Mouse (Mus musculus): ENCODE data around the gene Hspb9. TPM values are rescaled to one million over a fixed set of nuclear protein-coding genes. Genes with fewer than 3 reads are reported as not detected.

The Hspb9 gene
- polyA plus RNA-seq, 1 experiment from 2014 or later: 0.52 TPM

DNA sequence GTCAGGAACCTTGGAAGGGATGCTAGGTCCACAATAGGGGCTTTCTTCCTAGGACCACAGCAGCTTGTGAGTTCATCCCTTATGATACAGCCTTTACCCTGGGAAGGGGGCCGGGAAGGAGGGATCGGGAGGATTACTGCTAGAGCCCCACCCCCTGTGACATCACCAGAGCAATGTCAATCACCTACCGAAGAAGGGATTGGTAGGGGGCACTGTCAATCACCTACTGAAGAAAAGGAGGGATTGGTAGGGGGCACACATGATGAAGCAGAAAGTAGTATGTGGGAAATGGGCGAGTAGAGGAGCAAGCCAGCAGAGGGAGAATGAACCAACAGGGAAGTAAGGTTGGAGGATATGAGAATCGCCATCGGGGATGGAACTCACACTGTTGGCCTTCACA, 42.8 kb downstream of the Hspb9 start:
- WGBS: 66% methylated on average over 6 of the region's 6 CpGs
- no peak for ATAC-seq (ENCODE audit: low FRiP score)
- Histone ChIP-seq H3K9me3 (ENCODE audit: control insufficient read depth, low read length) (no peaks in the 10 kb centered on the region), H3K4me3 (ENCODE audit: low read depth, low read length) (no peak overlapping the region), H3K4me1 (ENCODE audit: control insufficient read depth, insufficient read depth, low read length) (peaks cover 13% of the 10 kb centered on the region), H3K9ac (ENCODE audit: low read length) (no peak overlapping the region), H3K27ac (ENCODE audit: low read depth, low read length) (no peak overlapping the region), H3K4me2 (no peak overlapping the region), H3K36me3 (ENCODE audit: control insufficient read depth, insufficient read depth, low read length) (no peaks in the 10 kb centered on the region), H3K27me3 (ENCODE audit: control insufficient read depth, insufficient read depth, low read length) (peaks cover 11% of the 10 kb centered on the region)
- no peak for DNase-seq (ENCODE audit: low spot score, missing footprints)

DNA sequence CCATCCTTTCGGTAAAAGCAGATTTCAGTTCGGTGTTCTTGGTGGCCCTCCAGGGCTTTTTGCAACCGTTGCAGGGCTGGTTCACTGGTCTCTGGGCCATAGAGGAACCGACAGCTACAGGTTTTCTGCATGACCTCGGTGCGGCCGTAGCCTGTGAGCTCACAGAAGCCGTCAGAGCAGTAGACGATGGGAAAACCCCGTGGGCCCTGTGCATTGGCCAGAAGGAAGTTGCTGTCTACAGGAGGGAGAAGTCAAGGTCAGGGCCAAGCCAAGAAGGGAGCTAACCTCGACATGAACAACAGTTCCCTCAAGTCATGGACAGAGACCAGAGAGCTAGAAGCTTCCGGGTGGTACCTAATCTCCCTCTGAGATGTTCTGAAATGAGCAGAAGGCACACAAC, 43.9 kb downstream of the Hspb9 start:
- ATAC-seq (ENCODE audit: low FRiP score): no peak
- 89% methylated on average over 12 of the region's 12 CpGs for WGBS
- no peak for DNase-seq (ENCODE audit: low spot score, missing footprints)
- peaks cover 11% of the 10 kb centered on the region for H3K27me3 ChIP-seq (ENCODE audit: control insufficient read depth, insufficient read depth, low read length)
- H3K4me1 ChIP-seq (ENCODE audit: control insufficient read depth, insufficient read depth, low read length): peaks cover 13% of the 10 kb centered on the region
- no peak overlapping the region for H3K4me2 ChIP-seq
- no peak overlapping the region for H3K4me3 ChIP-seq (ENCODE audit: low read depth, low read length)
- H3K9ac ChIP-seq (ENCODE audit: low read length): no peak overlapping the region
- H3K27ac ChIP-seq (ENCODE audit: low read depth, low read length): no peak overlapping the region
- H3K9me3 ChIP-seq (ENCODE audit: control insufficient read depth, low read length): no peaks in the 10 kb centered on the region
- no peaks in the 10 kb centered on the region for H3K36me3 ChIP-seq (ENCODE audit: control insufficient read depth, insufficient read depth, low read length)

DNA sequence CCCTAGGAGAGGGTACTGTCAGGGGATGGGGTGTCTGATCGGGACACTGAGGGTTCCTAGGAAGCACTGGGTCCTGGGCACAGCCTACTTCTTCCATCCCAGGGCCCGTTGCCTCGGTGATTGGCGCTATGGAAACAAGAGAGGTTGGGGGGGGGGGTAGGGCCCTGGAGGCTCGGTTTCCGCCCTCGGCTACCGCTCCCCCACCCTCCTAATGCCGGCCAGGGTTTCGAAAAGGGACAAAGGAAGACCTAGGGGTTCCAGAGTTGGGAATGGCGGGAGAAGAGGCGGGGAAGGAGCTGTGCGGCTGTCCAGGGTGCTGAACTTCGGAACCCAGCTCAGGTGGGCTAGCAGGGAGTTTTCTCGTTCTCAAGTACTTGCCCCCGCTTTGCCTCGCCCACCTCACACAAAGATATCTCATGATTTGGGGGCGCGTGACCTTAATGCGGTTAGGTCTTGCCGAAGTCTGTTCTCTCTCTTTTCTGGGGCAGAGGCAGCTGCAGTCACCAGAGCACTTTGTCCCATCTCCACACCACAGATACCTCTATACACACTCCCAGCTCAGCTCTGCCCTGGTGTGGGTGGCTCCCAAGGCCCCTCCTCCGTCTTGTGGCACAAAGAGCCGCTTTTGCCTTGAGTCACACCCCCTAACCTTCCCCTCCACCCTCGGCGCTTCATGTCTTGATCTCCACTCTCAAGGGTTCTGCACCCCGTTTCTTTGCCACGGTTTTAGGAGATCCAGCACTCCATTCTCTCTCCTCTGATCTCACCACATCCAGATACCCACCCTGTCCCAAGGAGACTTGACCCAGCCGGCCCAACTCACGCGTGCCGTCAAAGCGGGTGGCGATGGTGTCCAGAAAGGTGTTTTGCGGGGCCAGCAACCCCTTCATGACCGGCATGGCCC, 45.3 kb downstream of the Hspb9 start:
- ATAC-seq (ENCODE audit: low FRiP score) (peak; percentile 60), DNase-seq (ENCODE audit: low spot score, missing footprints) (peak; percentile 96)
- peak overlapping the region; percentile 53 for H3K4me2 ChIP-seq
- H3K27me3 ChIP-seq (ENCODE audit: control insufficient read depth, insufficient read depth, low read length): peaks cover 11% of the 10 kb centered on the region
- no peaks in the 10 kb centered on the region for H3K36me3 ChIP-seq (ENCODE audit: control insufficient read depth, insufficient read depth, low read length)
- under 1% methylated on average over 35 of the region's 35 CpGs for WGBS
- H3K9ac ChIP-seq (ENCODE audit: low read length): peak overlapping the region; percentile 65
- H3K4me3 ChIP-seq (ENCODE audit: low read depth, low read length): peak overlapping the region; percentile 35
- H3K9me3 ChIP-seq (ENCODE audit: control insufficient read depth, low read length): no peaks in the 10 kb centered on the region
- H3K27ac ChIP-seq (ENCODE audit: low read depth, low read length): peak overlapping the region; percentile 20; the same call in 1 of the 2 replicates
- H3K4me1 ChIP-seq (ENCODE audit: control insufficient read depth, insufficient read depth, low read length): peaks cover 13% of the 10 kb centered on the region

DNA sequence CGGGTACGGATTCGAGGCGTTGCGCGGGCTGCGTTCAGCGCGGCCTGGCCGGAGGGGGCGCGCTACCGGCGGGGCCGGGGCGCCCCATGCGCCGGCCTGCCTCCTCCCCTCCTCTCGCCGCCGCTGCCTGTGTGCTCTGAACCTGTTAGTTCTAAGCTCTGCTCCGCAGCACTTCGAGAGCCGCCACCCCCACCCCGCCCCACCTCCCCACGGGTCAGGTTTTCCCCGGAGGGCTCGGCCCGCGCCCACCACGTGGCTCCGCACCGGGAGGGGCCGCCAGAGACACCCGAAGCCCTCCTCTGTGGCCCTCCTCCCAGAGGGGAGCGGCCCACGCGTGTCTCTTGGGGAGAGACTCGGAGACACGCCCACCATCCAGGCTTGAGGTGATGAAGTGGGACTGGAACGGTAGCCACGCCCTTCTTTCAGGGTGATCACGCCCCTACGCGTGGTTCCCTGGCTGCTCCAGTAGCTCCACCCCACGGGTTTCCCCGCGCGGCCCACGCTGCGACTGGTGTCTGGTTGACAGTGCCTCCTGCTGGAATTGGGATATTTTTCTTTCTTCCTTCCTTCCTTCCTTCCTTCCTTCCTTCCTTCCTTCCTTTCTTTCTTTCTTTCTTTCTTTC, 46.1 kb downstream of the Hspb9 start, which contains the start of gene Kcnh4:
Gene Kcnh4 (minus strand): TSS at position 332 of the 623 bp plus-strand sequence.
- WGBS: under 1% methylated on average over 46 of the region's 51 CpGs
- Histone ChIP-seq H3K9ac (ENCODE audit: low read length) (peak within 1 kb of the TSS; percentile 65), H3K27ac (ENCODE audit: low read depth, low read length) (peak within 1 kb of the TSS; percentile 20; the same call in 1 of the 2 replicates), H3K36me3 (ENCODE audit: control insufficient read depth, insufficient read depth, low read length) (no peaks in the 10 kb centered on the region), H3K4me3 (ENCODE audit: low read depth, low read length) (peak within 1 kb of the TSS; percentile 35), H3K4me2 (peak within 1 kb of the TSS; percentile 53), H3K4me1 (ENCODE audit: control insufficient read depth, insufficient read depth, low read length) (peaks cover 13% of the 10 kb centered on the region), H3K27me3 (ENCODE audit: control insufficient read depth, insufficient read depth, low read length) (peaks cover 11% of the 10 kb centered on the region), H3K9me3 (ENCODE audit: control insufficient read depth, low read length) (no peaks in the 10 kb centered on the region)
- ATAC-seq (ENCODE audit: low FRiP score) (peak; percentile 52; the same call in 1 of the 2 replicates), DNase-seq (ENCODE audit: low spot score, missing footprints) (peak; percentile 87)

DNA sequence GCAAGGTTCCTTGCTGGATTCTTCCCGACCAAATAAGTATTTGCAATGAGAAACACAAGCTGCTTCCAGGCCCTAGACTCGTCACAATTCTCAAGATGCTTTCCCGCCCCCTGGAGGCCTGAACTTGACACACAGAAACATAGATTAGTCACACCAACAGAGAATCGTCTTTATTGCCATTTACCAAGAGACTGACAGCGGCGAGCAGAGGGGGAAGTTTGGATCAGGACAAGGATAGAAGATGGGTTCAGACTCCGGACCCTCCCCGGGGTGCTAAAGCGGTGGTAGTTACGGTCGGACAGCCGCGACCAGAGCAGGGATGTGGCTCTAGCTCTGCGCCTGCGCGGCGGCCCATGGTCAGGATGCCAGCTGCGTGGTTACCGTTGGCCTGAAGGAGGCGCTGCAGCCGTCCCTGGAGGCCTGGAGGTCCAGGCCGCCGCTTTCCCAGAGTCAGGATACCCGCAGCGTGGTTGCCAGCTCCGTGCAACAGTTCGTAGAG, 47.9 kb downstream of the Hspb9 start:
- Histone ChIP-seq H3K27ac (ENCODE audit: low read depth, low read length) (no peak overlapping the region; the same call in 1 of the 2 replicates), H3K36me3 (ENCODE audit: control insufficient read depth, insufficient read depth, low read length) (no peaks in the 10 kb centered on the region), H3K27me3 (ENCODE audit: control insufficient read depth, insufficient read depth, low read length) (peaks cover 11% of the 10 kb centered on the region), H3K9me3 (ENCODE audit: control insufficient read depth, low read length) (no peaks in the 10 kb centered on the region), H3K4me2 (peak overlapping the region; percentile 61), H3K9ac (ENCODE audit: low read length) (peak overlapping the region; percentile 56), H3K4me1 (ENCODE audit: control insufficient read depth, insufficient read depth, low read length) (peaks cover 13% of the 10 kb centered on the region), H3K4me3 (ENCODE audit: low read depth, low read length) (peak overlapping the region; percentile 31)
- under 1% methylated on average over 27 of the region's 27 CpGs for WGBS
- ATAC-seq (ENCODE audit: low FRiP score) (peak; percentile 75), DNase-seq (ENCODE audit: low spot score, missing footprints) (peak; percentile 99)

DNA sequence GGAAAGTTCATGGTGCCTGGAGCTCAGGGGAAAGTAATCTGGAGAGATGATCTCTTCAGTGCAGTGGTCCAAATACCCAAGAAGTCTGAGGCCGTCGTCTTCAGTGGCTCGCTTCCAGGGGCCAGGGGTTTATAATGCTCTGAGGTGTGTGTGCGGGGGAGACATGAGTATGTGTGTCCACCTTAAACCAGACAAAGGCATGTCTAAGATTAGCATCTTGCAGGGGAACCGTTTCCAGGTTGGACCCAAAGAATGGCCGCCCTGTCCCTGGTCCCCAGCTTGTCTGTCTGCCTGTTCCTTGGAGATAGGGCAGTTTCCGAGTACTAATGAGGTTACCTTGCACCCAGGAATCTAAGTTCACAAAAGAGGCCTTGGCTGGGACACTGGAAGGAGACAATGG, 49.2 kb downstream of the Hspb9 start, which contains the start of gene Hcrt:
Gene Hcrt (minus strand): TSS at position 101 of the 400 bp plus-strand sequence.
- peaks cover 13% of the 10 kb centered on the region for H3K4me1 ChIP-seq (ENCODE audit: control insufficient read depth, insufficient read depth, low read length)
- DNase-seq (ENCODE audit: low spot score, missing footprints) (no peak), ATAC-seq (ENCODE audit: low FRiP score) (no peak)
- H3K27ac ChIP-seq (ENCODE audit: low read depth, low read length): no peak within 1 kb of the TSS
- no peaks in the 10 kb centered on the region for H3K9me3 ChIP-seq (ENCODE audit: control insufficient read depth, low read length)
- 82% methylated on average over 7 of the region's 7 CpGs for WGBS
- peak within 1 kb of the TSS; percentile 61 for H3K4me2 ChIP-seq
- H3K4me3 ChIP-seq (ENCODE audit: low read depth, low read length): peak within 1 kb of the TSS; percentile 31
- peak within 1 kb of the TSS; percentile 56 for H3K9ac ChIP-seq (ENCODE audit: low read length)
- no peaks in the 10 kb centered on the region for H3K36me3 ChIP-seq (ENCODE audit: control insufficient read depth, insufficient read depth, low read length)
- peaks cover 11% of the 10 kb centered on the region for H3K27me3 ChIP-seq (ENCODE audit: control insufficient read depth, insufficient read depth, low read length)

Other genes starting within 250 kb of the Hspb9 start
- gene Klhl11, start 241.1 kb upstream of the Hspb9 start, polyA plus RNA-seq (2014; fragmentation: Nextera tagmentation; extraction: Ambion mirVana): 13.8 and 14.0 TPM in 2 replicates
- 298 and 314 TPM in 2 replicates for gene Acly, start 185.8 kb upstream of the Hspb9 start, polyA plus RNA-seq (2014; fragmentation: Nextera tagmentation; extraction: Ambion mirVana)
- 1.4 and 1.8 TPM in 2 replicates for gene Ttc25, start 168.2 kb upstream of the Hspb9 start, polyA plus RNA-seq (2014; fragmentation: Nextera tagmentation; extraction: Ambion mirVana)
- gene Cnp, start 138.9 kb upstream of the Hspb9 start, polyA plus RNA-seq (2014; fragmentation: Nextera tagmentation; extraction: Ambion mirVana): 15.7 and 16.9 TPM in 2 replicates
- 96.4 and 110 TPM in 2 replicates for gene Nkiras2, start 94.6 kb upstream of the Hspb9 start, polyA plus RNA-seq (2014; fragmentation: Nextera tagmentation; extraction: Ambion mirVana)
- 96.1 TPM in 2 replicates for gene Dnajc7, start 93.7 kb upstream of the Hspb9 start, polyA plus RNA-seq (2014; fragmentation: Nextera tagmentation; extraction: Ambion mirVana)
- gene Zfp385c, start 21.4 kb upstream of the Hspb9 start, polyA plus RNA-seq (2014; fragmentation: Nextera tagmentation; extraction: Ambion mirVana): 0.72 TPM in 1 of 2 replicates, not detected in the other
- 2.0 and 2.1 TPM in 2 replicates for gene Dhx58, start 9.6 kb upstream of the Hspb9 start, polyA plus RNA-seq (2014; fragmentation: Nextera tagmentation; extraction: Ambion mirVana)
- 44.4 and 57.2 TPM in 2 replicates for gene Kat2a, start 1.4 kb upstream of the Hspb9 start, polyA plus RNA-seq (2014; fragmentation: Nextera tagmentation; extraction: Ambion mirVana)
- gene Rab5c, start 24.4 kb downstream of the Hspb9 start, polyA plus RNA-seq (2014; fragmentation: Nextera tagmentation; extraction: Ambion mirVana): 83.6 and 85.0 TPM in 2 replicates
- 2.7 and 2.9 TPM in 2 replicates for gene Kcnh4, start 46.1 kb downstream of the Hspb9 start, polyA plus RNA-seq (2014; fragmentation: Nextera tagmentation; extraction: Ambion mirVana)
- not detected in 2 replicates for gene Hcrt, start 49.1 kb downstream of the Hspb9 start, polyA plus RNA-seq (2014; fragmentation: Nextera tagmentation; extraction: Ambion mirVana)
- gene Ghdc, start 57.1 kb downstream of the Hspb9 start, polyA plus RNA-seq (2014; fragmentation: Nextera tagmentation; extraction: Ambion mirVana): 1.3 and 1.7 TPM in 2 replicates
- 14.6 and 17.3 TPM in 2 replicates for gene Stat5b, start 136.9 kb downstream of the Hspb9 start, polyA plus RNA-seq (2014; fragmentation: Nextera tagmentation; extraction: Ambion mirVana)
- gene Stat5a, start 145.5 kb downstream of the Hspb9 start, polyA plus RNA-seq (2014; fragmentation: Nextera tagmentation; extraction: Ambion mirVana): 0.97 and 1.4 TPM in 2 replicates
- gene Stat3, start 225.7 kb downstream of the Hspb9 start, polyA plus RNA-seq (2014; fragmentation: Nextera tagmentation; extraction: Ambion mirVana): 22.8 and 24.0 TPM in 2 replicates

Data from midbrain, embryonic 11.5 days (tissue).